Mouse (Mus musculus) heart, embryonic 12.5 days (tissue): Measurements from ENCODE around the gene U90926. TPM values are rescaled to one million over a fixed set of nuclear protein-coding genes. Genes with fewer than 3 reads are reported as not detected.
A peak's percentile ranks its signal among the peaks of the same experiment; 100 is the strongest.

Source experiments
- ATAC-seq: fragments of 200-750 bp; cut with Nextera tagmentation; 2 replicates; pipeline ENCODE4 v1.8.0; 2017; ENCODE audit warnings: moderate TSS enrichment, moderate library complexity; ENCODE audit not compliant: insufficient number of reproducible peaks, low FRiP score
- H3K27ac ChIP-seq: fragments of 300-500 bp; sonication (generic); 2 replicates; pipeline ENCODE4 v1.5.1; 2016; ENCODE audit warnings: mild to moderate bottlenecking, moderate library complexity; ENCODE audit not compliant: poor library complexity, severe bottlenecking
- H3K27me3 ChIP-seq: fragments of 300-500 bp; sonication (generic); replicated peaks from 2 replicates; pipeline ENCODE4 v1.6.1; 2016; ENCODE audit warnings: mild to moderate bottlenecking, moderate library complexity
- H3K36me3 ChIP-seq: fragments of 300-500 bp; sonication (generic); 2 replicates; pipeline ENCODE4 v1.6.1; 2016; ENCODE audit warnings: mild to moderate bottlenecking, moderate library complexity
- H3K4me1 ChIP-seq: fragments of 300-500 bp; sonication (generic); replicated peaks from 2 replicates; pipeline ENCODE4 v1.6.1; 2016; ENCODE audit warnings: mild to moderate bottlenecking
- H3K4me2 ChIP-seq: fragments of 300-500 bp; sonication (generic); 2 replicates; pipeline ENCODE4 v1.6.1; 2016; ENCODE audit warnings: mild to moderate bottlenecking, moderate library complexity
- H3K4me3 ChIP-seq: fragments of 300-500 bp; sonication (generic); 2 replicates; pipeline ENCODE4 v1.5.1; 2016; ENCODE audit warnings: mild to moderate bottlenecking
- H3K9ac ChIP-seq: fragments of 300-500 bp; sonication (generic); 2 replicates; pipeline ENCODE4 v1.6.1; 2016; ENCODE audit warnings: mild to moderate bottlenecking, moderate library complexity
- H3K9me3 ChIP-seq: fragments of 300-500 bp; sonication (generic); replicated peaks from 2 replicates; pipeline ENCODE4 v1.6.1; 2016; ENCODE audit warnings: mild to moderate bottlenecking, moderate library complexity
- WGBS: fragments of 180-500 bp; shearing (Covaris S2); methylation state at CpG from one replicate; pipeline ENCODE4 v1.1.7; 2016; 5-methylcytosine and 5-hydroxymethylcytosine counted together
- polyA plus RNA-seq: library from polyadenylated mRNA; unstranded; fragments of >200 nt; fragmentation: Nextera tagmentation; extraction: Ambion mirVana; gene quantifications from 2 replicates; pipeline ENCODE4 v1.2.1, GENCODE M21; 2016

Gene U90926
- polyA plus RNA-seq, result not detected in 2 replicates

DNA sequence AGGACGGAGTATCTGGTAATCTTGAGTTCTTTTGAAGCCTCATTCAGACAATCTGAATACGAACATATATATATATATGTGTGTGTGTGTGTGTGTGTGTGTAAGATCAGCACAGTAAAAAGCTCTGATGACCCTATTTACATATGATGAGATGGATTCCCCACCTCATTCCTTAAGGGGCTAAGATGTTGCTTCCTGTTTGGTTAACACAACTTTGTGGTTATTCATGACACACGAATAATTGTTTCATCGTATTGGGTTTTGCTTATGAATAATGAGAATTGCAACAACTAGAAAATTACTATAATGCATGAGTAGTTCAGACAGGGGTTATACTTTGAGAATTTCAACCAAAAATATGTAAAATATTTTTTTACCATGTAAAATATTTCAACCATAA lies at the start of gene U90926:
Gene U90926 (minus strand): TSS at position 101 of the 400 bp plus-strand sequence.
- no peak within 1 kb of the TSS for H3K4me2 ChIP-seq
- H3K9me3 ChIP-seq, result no peaks in the 10 kb centered on the region
- WGBS, result 84% methylated on average over 4 of the region's 4 CpGs
- H3K36me3 ChIP-seq, result no peaks in the 10 kb centered on the region
- H3K4me1 ChIP-seq, result 0 out of 2 replicates have a peak, but pooled peaks cover 8% of the 10 kb centered on the region
- no peak for ATAC-seq
- no peak within 1 kb of the TSS for H3K9ac ChIP-seq
- H3K27ac ChIP-seq, result no peak within 1 kb of the TSS
- H3K27me3 ChIP-seq, result no peaks in the 10 kb centered on the region
- no peak within 1 kb of the TSS for H3K4me3 ChIP-seq

DNA sequence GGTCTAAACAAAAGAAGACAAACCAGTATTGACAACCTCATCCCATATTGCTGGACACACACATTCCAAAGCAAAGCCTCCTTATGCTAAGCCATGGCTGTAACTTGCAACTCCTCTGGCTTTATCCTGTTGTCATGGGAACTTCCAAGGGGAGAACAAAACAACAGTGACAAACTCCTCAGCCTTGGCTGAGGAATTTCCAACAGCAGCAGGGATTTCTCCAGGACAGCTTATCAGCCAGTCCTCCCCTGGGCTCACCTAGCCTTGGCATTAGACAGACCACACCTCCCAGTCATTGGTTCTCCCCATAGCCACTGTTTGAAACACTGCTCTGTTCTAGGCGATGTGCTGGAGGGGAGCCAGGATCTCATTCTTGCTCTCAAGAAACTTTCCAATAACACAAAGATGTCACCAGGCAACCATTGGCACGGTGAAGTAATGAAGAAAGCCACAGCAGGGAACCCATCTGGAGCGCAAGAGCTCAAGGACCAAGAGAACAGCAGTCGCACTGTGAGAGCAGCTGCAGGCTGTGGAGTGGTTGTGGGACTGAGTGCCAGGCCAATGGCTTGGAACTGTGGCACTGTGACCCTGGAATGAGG lies 48.7 kb upstream of the U90926 start:
- Histone ChIP-seq H3K4me3 (no peak overlapping the region), H3K27ac (0 out of 2 replicates have a peak overlapping the region, but pooled peaks have one; percentile 17), H3K9me3 (no peaks in the 10 kb centered on the region), H3K36me3 (no peaks in the 10 kb centered on the region), H3K4me1 (peaks cover 18% of the 10 kb centered on the region), H3K27me3 (no peaks in the 10 kb centered on the region), H3K9ac (no peak overlapping the region), H3K4me2 (no peak overlapping the region)
- peak; percentile 81 for ATAC-seq
- WGBS, result 17% methylated on average over 4 of the region's 4 CpGs

DNA sequence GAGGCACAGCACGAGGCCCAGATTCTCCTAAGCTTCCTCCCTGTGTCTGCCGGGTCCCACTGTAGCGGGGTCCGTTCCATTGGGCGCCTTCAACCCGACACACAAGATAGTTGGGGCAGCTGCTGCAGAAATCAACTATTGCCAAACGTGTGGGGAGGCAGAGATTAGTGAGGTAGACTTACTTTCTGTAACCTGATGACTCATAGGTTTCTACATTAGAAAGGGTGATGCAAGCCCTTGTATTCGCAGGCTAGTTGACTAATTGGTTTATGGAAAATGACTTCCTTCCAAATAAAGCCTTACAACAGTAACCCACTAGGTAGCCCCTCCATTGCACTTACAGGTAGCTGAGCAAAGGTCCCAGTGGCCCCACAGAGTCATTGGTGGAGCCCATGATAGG lies 47.4 kb upstream of the U90926 start:
- Histone ChIP-seq H3K9ac (no peak overlapping the region), H3K4me1 (peaks cover 20% of the 10 kb centered on the region), H3K4me2 (no peak overlapping the region), H3K27ac (no peak overlapping the region), H3K9me3 (no peaks in the 10 kb centered on the region), H3K36me3 (no peaks in the 10 kb centered on the region), H3K4me3 (no peak overlapping the region), H3K27me3 (no peaks in the 10 kb centered on the region)
- ATAC-seq, result no peak
- WGBS, result 84% methylated on average over 8 of the region's 8 CpGs

DNA sequence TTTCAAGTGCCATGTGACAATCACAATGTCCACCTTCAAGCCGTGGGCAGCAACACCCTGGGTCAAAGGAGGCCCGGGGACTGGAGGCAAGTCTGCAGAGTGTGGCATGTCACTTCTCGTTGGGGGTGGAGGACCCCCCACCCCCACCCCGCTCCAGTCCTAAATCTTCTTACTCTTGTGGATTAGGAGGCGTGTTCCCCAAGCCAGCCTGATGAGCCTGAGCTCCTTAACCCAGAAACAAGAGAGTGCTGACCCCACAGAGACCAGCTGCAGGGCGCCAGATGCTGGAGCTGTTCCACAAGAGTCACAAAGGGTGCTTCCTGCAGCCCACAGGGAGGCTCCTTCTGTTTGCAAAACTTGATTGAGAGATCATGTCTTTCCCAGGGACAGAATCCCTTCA lies 41.0 kb upstream of the U90926 start, which contains the start of gene Ppef2:
Gene Ppef2 (minus strand): TSS at position 61 of the 400 bp plus-strand sequence.
- Histone ChIP-seq H3K4me2 (no peak within 1 kb of the TSS), H3K36me3 (no peaks in the 10 kb centered on the region), H3K27ac (no peak within 1 kb of the TSS), H3K9me3 (no peaks in the 10 kb centered on the region), H3K4me3 (no peak within 1 kb of the TSS), H3K4me1 (peaks cover 15% of the 10 kb centered on the region; the same call in 1 of the 2 replicates), H3K27me3 (peaks cover 10% of the 10 kb centered on the region; the same call in 1 of the 2 replicates), H3K9ac (no peak within 1 kb of the TSS)
- WGBS, result 31% methylated on average over 6 of the region's 6 CpGs
- no peak for ATAC-seq

DNA sequence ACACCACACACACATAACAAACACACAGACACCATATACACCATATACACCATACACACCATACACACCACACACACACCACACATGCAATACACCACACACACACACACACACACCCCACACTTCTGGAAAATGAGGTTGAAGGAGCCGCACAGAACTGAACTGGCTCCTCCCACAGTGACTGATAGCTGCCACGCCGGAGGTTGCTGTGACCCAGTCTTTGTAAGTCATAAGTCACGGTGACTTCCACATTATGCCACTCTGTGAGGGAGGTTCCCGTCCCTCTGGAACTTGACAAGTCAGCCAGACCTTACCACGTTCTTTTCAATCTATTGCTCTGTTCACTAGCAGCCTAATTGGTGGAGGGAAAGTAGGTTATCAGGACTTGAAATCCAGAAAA lies 39.3 kb upstream of the U90926 start:
- no peak for ATAC-seq
- Histone ChIP-seq H3K27me3 (peaks cover 10% of the 10 kb centered on the region; the same call in 1 of the 2 replicates), H3K36me3 (no peaks in the 10 kb centered on the region), H3K9me3 (no peaks in the 10 kb centered on the region; the same call in none of the 2 replicates), H3K9ac (no peak overlapping the region), H3K4me1 (peaks cover 15% of the 10 kb centered on the region; the same call in 1 of the 2 replicates), H3K4me2 (no peak overlapping the region), H3K27ac (no peak overlapping the region), H3K4me3 (no peak overlapping the region)
- 64% methylated on average over 6 of the region's 6 CpGs for WGBS

DNA sequence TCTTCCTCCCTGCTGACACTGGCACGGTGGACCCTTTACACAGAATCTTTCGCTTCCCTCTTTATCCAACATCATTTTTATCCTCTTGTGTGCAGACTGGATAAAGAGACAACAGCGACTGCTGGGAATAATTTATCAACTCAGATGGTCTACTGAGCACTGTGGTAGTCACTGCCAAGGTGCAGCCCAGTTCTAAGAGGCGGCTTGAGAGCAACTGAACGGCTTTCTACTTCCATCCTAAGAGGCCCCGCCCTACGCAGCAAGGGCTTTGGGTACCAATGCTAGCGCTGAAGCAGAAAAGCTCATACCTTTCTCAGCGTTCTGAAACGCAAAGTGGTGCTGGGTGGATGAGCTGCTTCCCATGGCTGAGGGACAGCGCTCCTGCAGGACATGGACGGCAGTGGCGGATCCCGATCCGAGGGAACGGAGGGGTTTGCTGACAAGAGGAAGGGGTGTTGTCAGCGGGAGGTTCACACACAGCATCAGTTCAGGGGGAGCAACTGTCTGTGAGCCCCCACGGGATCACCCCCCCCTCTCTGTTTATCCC lies 37.7 kb upstream of the U90926 start:
- H3K4me3 ChIP-seq, result no peak overlapping the region
- no peak overlapping the region for H3K27ac ChIP-seq
- 19% methylated on average over 18 of the region's 18 CpGs for WGBS
- H3K4me2 ChIP-seq, result peak overlapping the region; percentile 39
- H3K9ac ChIP-seq, result no peak overlapping the region
- no peak for ATAC-seq
- no peaks in the 10 kb centered on the region for H3K36me3 ChIP-seq
- peaks cover 10% of the 10 kb centered on the region; the same call in 1 of the 2 replicates for H3K27me3 ChIP-seq
- 0 out of 2 replicates have a peak, but pooled peaks cover 15% of the 10 kb centered on the region for H3K4me1 ChIP-seq
- H3K9me3 ChIP-seq, result peaks cover 3% of the 10 kb centered on the region

DNA sequence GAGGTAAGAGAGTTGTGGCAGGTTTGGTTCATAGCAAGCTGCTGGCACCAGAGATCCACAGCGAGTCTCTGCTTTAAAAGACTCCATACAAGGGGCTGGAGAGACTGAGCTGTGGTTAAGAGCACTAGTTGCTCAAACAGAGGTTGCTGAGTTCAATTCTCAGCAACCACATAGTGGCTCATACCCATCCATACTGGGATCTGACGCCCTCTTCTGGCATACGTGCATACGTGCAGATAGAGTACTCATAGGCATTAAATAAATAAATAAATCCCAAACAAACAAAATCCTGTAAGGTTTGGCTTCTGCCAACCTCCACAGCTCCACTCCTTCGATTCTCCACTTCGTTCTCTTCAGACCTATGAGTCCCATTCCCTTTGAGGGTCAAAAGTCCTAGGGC lies 36.8 kb upstream of the U90926 start:
- Histone ChIP-seq H3K27ac (no peak overlapping the region), H3K4me1 (0 out of 2 replicates have a peak, but pooled peaks cover 7% of the 10 kb centered on the region), H3K4me3 (no peak overlapping the region), H3K9me3 (peaks cover 3% of the 10 kb centered on the region), H3K4me2 (no peak overlapping the region), H3K9ac (no peak overlapping the region), H3K36me3 (no peaks in the 10 kb centered on the region), H3K27me3 (peaks cover 10% of the 10 kb centered on the region; the same call in 1 of the 2 replicates)
- 82% methylated on average over 6 of the region's 6 CpGs for WGBS
- no peak for ATAC-seq

DNA sequence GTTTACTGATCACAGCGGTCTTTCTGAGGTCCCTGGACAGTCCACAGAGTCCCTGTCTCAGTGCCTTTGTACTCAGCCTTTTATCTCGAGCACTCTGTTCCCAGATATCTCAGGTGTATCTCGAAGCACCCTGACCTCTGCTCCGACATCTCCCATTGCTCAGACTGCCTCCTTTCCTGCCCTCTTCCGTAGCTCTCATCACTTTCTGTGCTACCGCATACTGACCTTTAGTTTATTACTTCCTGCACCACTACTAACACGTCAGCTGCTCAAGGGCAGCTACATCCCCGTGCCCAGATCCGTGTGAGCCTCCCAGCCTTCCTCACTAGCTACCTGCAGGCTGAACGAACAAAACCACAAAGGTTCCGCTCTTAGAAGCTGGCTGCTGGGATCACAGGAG lies 33.4 kb upstream of the U90926 start:
- peaks cover 3% of the 10 kb centered on the region for H3K9me3 ChIP-seq
- H3K9ac ChIP-seq, result no peak overlapping the region
- peaks cover 6% of the 10 kb centered on the region; the same call in 1 of the 2 replicates for H3K27me3 ChIP-seq
- H3K4me2 ChIP-seq, result no peak overlapping the region
- 72% methylated on average over 11 of the region's 11 CpGs for WGBS
- no peak overlapping the region for H3K27ac ChIP-seq
- 0 out of 2 replicates have a peak, but pooled peaks cover 3% of the 10 kb centered on the region for H3K4me1 ChIP-seq
- H3K36me3 ChIP-seq, result no peaks in the 10 kb centered on the region
- no peak for ATAC-seq
- no peak overlapping the region for H3K4me3 ChIP-seq

DNA sequence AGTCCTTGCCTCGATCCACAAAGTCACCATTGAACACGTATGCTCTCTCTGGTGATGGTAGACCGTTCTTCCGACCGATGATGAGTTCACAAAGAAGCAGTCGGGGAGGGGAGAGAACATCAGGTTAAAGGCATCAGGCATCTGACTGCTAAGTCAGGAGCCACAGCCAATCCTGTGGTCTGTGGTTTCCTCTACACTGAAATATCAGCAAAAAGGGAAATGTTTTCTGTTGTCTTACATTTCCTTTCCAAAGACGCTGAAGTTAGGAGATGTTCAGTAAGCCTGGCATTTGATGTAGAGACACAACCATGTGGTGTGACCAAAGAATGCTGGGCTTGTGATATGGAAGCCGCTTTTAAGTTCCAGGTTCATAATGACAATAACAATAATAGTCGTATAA lies 30.3 kb upstream of the U90926 start:
- no peaks in the 10 kb centered on the region for H3K36me3 ChIP-seq
- H3K27me3 ChIP-seq, result no peaks in the 10 kb centered on the region; the same call in 1 of the 2 replicates
- ATAC-seq, result no peak
- WGBS, result 80% methylated on average over 9 of the region's 9 CpGs
- no peak overlapping the region for H3K4me2 ChIP-seq
- no peaks in the 10 kb centered on the region for H3K4me1 ChIP-seq
- H3K27ac ChIP-seq, result no peak overlapping the region
- H3K9me3 ChIP-seq, result peaks cover 3% of the 10 kb centered on the region
- no peak overlapping the region for H3K4me3 ChIP-seq
- H3K9ac ChIP-seq, result no peak overlapping the region

DNA sequence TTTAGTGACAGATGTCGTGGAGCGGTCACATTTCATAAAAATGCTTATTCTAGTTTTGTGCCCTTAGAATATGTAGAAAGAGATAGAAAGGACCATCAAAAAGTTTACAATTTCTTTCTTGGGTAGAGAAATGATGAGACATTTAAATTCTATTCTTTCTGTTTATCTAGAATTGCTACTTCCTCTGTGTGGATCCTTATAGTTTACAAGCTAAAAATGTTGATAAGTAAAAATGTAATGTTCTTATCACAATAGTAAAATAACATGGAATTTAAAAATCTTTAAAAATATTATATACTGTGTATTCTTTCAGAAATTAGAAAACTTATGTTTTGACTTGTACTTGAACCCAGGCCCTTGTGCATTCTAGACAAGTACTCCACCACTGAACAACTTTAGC lies 29.7 kb upstream of the U90926 start:
- no peak overlapping the region for H3K4me3 ChIP-seq

DNA sequence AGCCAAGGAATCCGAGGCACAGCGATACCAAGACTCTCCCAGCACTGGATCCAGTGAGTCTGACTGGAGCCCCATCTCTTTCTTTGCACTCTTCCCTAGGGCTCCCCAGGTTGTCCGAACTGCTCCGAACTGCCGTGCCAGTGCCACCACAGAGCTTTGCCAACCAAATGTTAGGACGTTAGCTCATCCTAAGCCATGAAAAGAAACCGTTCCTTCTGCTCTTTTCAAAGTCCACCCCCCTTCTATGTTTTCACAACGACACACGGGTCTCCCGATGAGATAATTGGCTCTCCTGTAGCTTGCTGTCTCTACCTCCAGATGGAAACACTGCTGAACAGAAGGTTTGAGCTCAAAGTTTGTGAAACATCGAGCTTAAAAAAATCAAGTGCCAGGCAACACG lies 25.6 kb upstream of the U90926 start:
- WGBS, result 90% methylated on average over 12 of the region's 12 CpGs
- Histone ChIP-seq H3K9ac (no peak overlapping the region), H3K9me3 (no peaks in the 10 kb centered on the region), H3K36me3 (no peaks in the 10 kb centered on the region), H3K4me1 (no peaks in the 10 kb centered on the region), H3K27me3 (peaks cover 4% of the 10 kb centered on the region), H3K27ac (no peak overlapping the region), H3K4me3 (no peak overlapping the region), H3K4me2 (no peak overlapping the region)
- no peak for ATAC-seq

More for the DNA sequence above, 29.7 kb upstream of the U90926 start:
- H3K4me1 ChIP-seq, result no peaks in the 10 kb centered on the region
- H3K36me3 ChIP-seq, result no peaks in the 10 kb centered on the region
- peaks cover 3% of the 10 kb centered on the region; the same call in 1 of the 2 replicates for H3K9me3 ChIP-seq
- no peaks in the 10 kb centered on the region; the same call in 1 of the 2 replicates for H3K27me3 ChIP-seq
- H3K4me2 ChIP-seq, result no peak overlapping the region
- no peak overlapping the region for H3K9ac ChIP-seq
- no peak overlapping the region for H3K27ac ChIP-seq
- no peak for ATAC-seq
- 91% methylated on average over 2 of the region's 2 CpGs for WGBS
